Comparison of ENCODE assay signal across 7 mouse cellular contexts in the genomic region with DNA sequence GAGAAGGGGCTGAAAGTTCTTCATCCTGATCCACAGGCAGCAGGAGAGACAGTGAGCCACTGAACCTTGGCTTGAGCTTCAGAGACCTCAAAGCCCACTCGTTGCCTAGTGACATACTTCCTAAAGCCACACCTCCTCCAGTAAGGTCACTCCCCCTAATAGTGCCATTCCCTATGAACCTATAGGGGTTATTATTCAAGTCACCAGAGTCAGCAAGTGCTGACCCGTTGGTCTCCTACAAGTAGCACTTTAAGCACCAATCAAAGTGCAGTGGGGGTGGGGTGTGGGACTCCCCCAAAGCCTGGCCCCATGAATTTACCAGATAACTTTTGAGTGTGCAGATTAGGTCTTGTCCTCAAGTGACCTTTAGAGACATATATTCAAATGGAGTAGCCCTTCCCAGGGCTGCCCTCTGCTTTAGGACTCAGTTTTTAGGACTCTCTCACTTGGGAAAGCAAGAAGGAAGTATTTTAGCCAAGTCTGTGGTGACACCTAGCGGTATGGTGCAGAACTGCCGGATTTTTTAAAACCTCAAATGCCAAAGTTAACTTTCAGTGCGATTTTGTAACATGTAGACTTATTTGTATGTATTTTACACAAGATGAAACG. TPM values are rescaled to one million over a fixed set of nuclear protein-coding genes. Genes with fewer than 3 reads are reported as not detected.
DNase-seq lines count a peak whose midpoint lies in the region; ATAC-seq and TF ChIP-seq lines count a peak whose summit lies in the region.

Blcap (minus strand) TSS at position 51 of the 609 bp plus-strand sequence.

- TF ChIP-seq CTCF in lung, embryonic 14.5 days (IDR thresholded peaks at IDR 0.05; ENCODE audit: low read depth), result peak; percentile 89

- no peak within 1 kb of the TSS for H3K9ac ChIP-seq in forebrain, embryonic 13.5 days
- H3K9ac ChIP-seq in lung, embryonic 14.5 days, result no peak within 1 kb of the TSS
- H3K9ac ChIP-seq in neural tube, embryonic 15.5 days (replicated peaks), result no peak within 1 kb of the TSS

- H3K36me3 ChIP-seq in forebrain, embryonic 13.5 days (ENCODE audit: poor library complexity, severe bottlenecking), result no peaks in the 10 kb centered on the region
- no peaks in the 10 kb centered on the region for H3K36me3 ChIP-seq in lung, embryonic 14.5 days (ENCODE audit: insufficient read depth)
- no peaks in the 10 kb centered on the region for H3K36me3 ChIP-seq in neural tube, embryonic 15.5 days

- ATAC-seq in forebrain, embryonic 13.5 days, result peak; percentile 46; the same call in 1 of the 2 replicates
- ATAC-seq in lung, embryonic 14.5 days (ENCODE audit: insufficient read depth), result no peak
- ATAC-seq in neural tube, embryonic 15.5 days (ENCODE audit: low FRiP score), result peak; percentile 21; the same call in 1 of the 2 replicates

- intact Hi-C loops in heart, postnatal 10 days (cut with DNase I), result loop anchor here (1.0 kb wide), 4 partner anchors 91 to 279 kb away; no protein-coding TSS in a partner anchor

- DNase-seq in MEL-GATA-1-ER (ENCODE audit: extremely low read depth, low read depth), result peak; percentile 36
- no peak for DNase-seq in adrenal gland, postnatal 4 days (ENCODE audit: low spot score in 2 of 2)
- DNase-seq in heart, postnatal 10 days, result peak; percentile 64 to 80
- peak; percentile 67 for DNase-seq in layer of hippocampus, adult 11-12 months (ENCODE audit: low spot score)
- peak; percentile 90 for DNase-seq in lung, embryonic 14.5 days

- no peaks in the 10 kb centered on the region for H3K27me3 ChIP-seq in forebrain, embryonic 13.5 days
- H3K27me3 ChIP-seq in lung, embryonic 14.5 days (ENCODE audit: insufficient read depth, low read length), result no peaks in the 10 kb centered on the region
- no peaks in the 10 kb centered on the region for H3K27me3 ChIP-seq in neural tube, embryonic 15.5 days (replicated peaks)

- H3K4me2 ChIP-seq in forebrain, embryonic 13.5 days, result no peak within 1 kb of the TSS
- H3K4me2 ChIP-seq in lung, embryonic 14.5 days, result no peak within 1 kb of the TSS
- no peak within 1 kb of the TSS for H3K4me2 ChIP-seq in neural tube, embryonic 15.5 days

- H3K9me3 ChIP-seq in forebrain, embryonic 13.5 days (replicated peaks), result no peaks in the 10 kb centered on the region
- H3K9me3 ChIP-seq in lung, embryonic 14.5 days (ENCODE audit: low read depth, low read length), result no peaks in the 10 kb centered on the region
- no peaks in the 10 kb centered on the region for H3K9me3 ChIP-seq in neural tube, embryonic 15.5 days (replicated peaks)

- 10% methylated on average over 6 of the region's 6 CpGs for WGBS in forebrain, embryonic 13.5 days
- 7% methylated on average over 6 of the region's 6 CpGs for WGBS in lung, embryonic 14.5 days
- WGBS in neural tube, embryonic 15.5 days, result 6% methylated on average over 6 of the region's 6 CpGs

- no peak within 1 kb of the TSS for H3K4me3 ChIP-seq in forebrain, embryonic 13.5 days
- no peak within 1 kb of the TSS for H3K4me3 ChIP-seq in lung, embryonic 14.5 days (ENCODE audit: low read depth, low read length)
- H3K4me3 ChIP-seq in neural tube, embryonic 15.5 days (replicated peaks), result no peak within 1 kb of the TSS

- H3K4me1 ChIP-seq in forebrain, embryonic 13.5 days, result peaks cover 28% of the 10 kb centered on the region
- H3K4me1 ChIP-seq in lung, embryonic 14.5 days (ENCODE audit: insufficient read depth), result no peaks in the 10 kb centered on the region; the same call in 1 of the 2 replicates
- H3K4me1 ChIP-seq in neural tube, embryonic 15.5 days, result peaks cover 10% of the 10 kb centered on the region

- 0 out of 2 replicates have a peak within 1 kb of the TSS, but pooled peaks have one; percentile 3 for H3K27ac ChIP-seq in forebrain, embryonic 13.5 days
- H3K27ac ChIP-seq in lung, embryonic 14.5 days (ENCODE audit: low read depth), result no peak within 1 kb of the TSS
- H3K27ac ChIP-seq in neural tube, embryonic 15.5 days (replicated peaks), result no peak within 1 kb of the TSS

RNA-seq across cellular contexts. Expression of gene Blcap, which starts in this region (rescaled TPM):
- total RNA-seq in adrenal gland, postnatal 4 days (2021), result 100 to 1,000 TPM; 103 to 104 TPM
- 161 and 187 TPM in 2 replicates for polyA plus RNA-seq in forebrain, embryonic 13.5 days (2015; fragmentation: Nextera tagmentation; extraction: Ambion mirVana)
- 10 to 100 TPM; 61.1 to 63.8 TPM for total RNA-seq in heart, postnatal 10 days (2021)
- 49.3 and 49.8 TPM in 2 replicates for polyA plus RNA-seq in lung, embryonic 14.5 days (2014; fragmentation: Nextera tagmentation; extraction: Ambion mirVana)
- polyA plus RNA-seq in neural tube, embryonic 15.5 days (2015; fragmentation: Nextera tagmentation; extraction: Ambion mirVana), result 201 and 225 TPM in 2 replicates

Comparison
In these comparisons a context has a peak if more than half of its experiments do, and no peak if none do; other contexts are left out.
1. DNase-seq: peak in MEL-GATA-1-ER (single experiment), heart, postnatal 10 days (2 of 2), layer of hippocampus, adult 11-12 months (single experiment) and lung, embryonic 14.5 days (single experiment); none in adrenal gland, postnatal 4 days (0 of 2).